Mouse (Mus musculus) frontal cortex, adult (tissue): Measurements from ENCODE around the gene Bicral.

ENCODE experiments used
- ATAC-seq: cut with Nextera tagmentation; 2 replicates; pipeline ENCODE4 v1.9.2; 2017; ENCODE audit warnings: mild to moderate bottlenecking, moderate library complexity, mixed read lengths; ENCODE audit not compliant: low TSS enrichment

Gene Bicral

GRCm38 (mm10) chr17:46843716-46844115, 14.6 kb downstream of the Bicral start:
- no peak for ATAC-seq

GRCm38 (mm10) chr17:46843022-46843421, 15.3 kb downstream of the Bicral start:
- no peak for ATAC-seq

GRCm38 (mm10) chr17:46840304-46841010, 17.8 kb downstream of the Bicral start:
- ATAC-seq = no peak

GRCm38 (mm10) chr17:46838396-46838920, 19.8 kb downstream of the Bicral start:
- no peak for ATAC-seq

GRCm38 (mm10) chr17:46837897-46838296, 20.4 kb downstream of the Bicral start:
- ATAC-seq = no peak

GRCm38 (mm10) chr17:46835093-46835715, 23.1 kb downstream of the Bicral start:
- ATAC-seq = no peak

GRCm38 (mm10) chr17:46832981-46833305, 25.3 kb downstream of the Bicral start:
- ATAC-seq = no peak

GRCm38 (mm10) chr17:46832101-46832980, 25.9 kb downstream of the Bicral start:
- no peak; the same call in 1 of the 2 replicates for ATAC-seq

GRCm38 (mm10) chr17:46829856-46830535, 28.3 kb downstream of the Bicral start:
- no peak for ATAC-seq

GRCm38 (mm10) chr17:46828935-46829334, 29.3 kb downstream of the Bicral start:
- ATAC-seq = no peak

GRCm38 (mm10) chr17:46823091-46823490, 35.2 kb downstream of the Bicral start:
- no peak for ATAC-seq

GRCm38 (mm10) chr17:46820628-46821027, 37.7 kb downstream of the Bicral start:
- no peak for ATAC-seq

- no peak for ATAC-seq
Observed at GRCm38 (mm10) chr17:46817734-46818158, 40.5 kb downstream of the Bicral start.

GRCm38 (mm10) chr17:46816306-46816705, 42.0 kb downstream of the Bicral start:
- no peak for ATAC-seq

GRCm38 (mm10) chr17:46814497-46814896, 43.8 kb downstream of the Bicral start:
- ATAC-seq = no peak

GRCm38 (mm10) chr17:46813637-46814036, 44.6 kb downstream of the Bicral start:
- ATAC-seq = no peak

- ATAC-seq = no peak
Observed at GRCm38 (mm10) chr17:46812442-46812841, 45.8 kb downstream of the Bicral start.

- no peak for ATAC-seq
Observed at GRCm38 (mm10) chr17:46810672-46811071, 47.6 kb downstream of the Bicral start.

GRCm38 (mm10) chr17:46809131-46809830, 49.0 kb downstream of the Bicral start:
- ATAC-seq = no peak

- no peak for ATAC-seq
Observed at GRCm38 (mm10) chr17:46808376-46808775, 49.9 kb downstream of the Bicral start.

GRCm38 (mm10) chr17:46801761-46802160, 56.5 kb downstream of the Bicral start:
- no peak for ATAC-seq
